Mouse (Mus musculus) stomach, postnatal 0 days (tissue): ENCODE measurements around the gene Gmppa.

Experiments
- CTCF ChIP-seq: IDR thresholded peaks from 2 replicates; pipeline ENCODE4 v1.5.1; 2016; ENCODE audit warnings: antibody characterized with exemption, low read depth, mild to moderate bottlenecking, moderate library complexity
- EP300 ChIP-seq: optimal IDR thresholded peaks from 2 replicates; pipeline ENCODE3; 2016; ENCODE audit warnings: antibody characterized with exemption

DNA sequence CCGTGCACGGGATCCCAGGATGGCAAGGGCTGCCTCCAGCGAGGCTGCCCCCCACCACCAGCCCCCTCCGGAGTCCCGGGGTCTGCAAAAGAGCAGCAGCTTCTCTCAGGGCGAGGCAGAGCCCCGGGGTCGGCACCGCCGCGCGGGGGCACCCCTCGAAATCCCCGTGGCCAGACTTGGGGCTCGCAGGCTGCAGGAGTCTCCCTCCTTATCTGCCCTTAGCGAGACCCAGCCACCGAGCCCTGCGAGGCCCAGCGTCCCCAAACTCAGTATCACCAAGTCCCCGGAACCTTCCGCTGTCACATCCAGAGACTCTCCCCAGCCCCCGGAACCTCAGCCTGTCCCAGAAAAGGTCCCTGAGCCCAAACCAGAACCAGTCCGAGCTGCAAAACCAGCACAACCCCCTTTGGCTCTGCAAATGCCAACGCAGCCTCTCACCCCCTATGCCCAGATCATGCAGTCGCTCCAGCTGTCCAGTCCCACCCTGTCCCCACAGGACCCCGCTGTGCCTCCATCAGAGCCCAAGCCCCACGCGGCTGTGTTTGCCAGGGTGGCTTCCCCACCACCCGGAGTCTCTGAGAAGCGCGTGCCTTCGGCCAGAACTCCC, 13.4 kb upstream of the Gmppa start:
- TF ChIP-seq CTCF (no peak), EP300 (no peak)
